Mouse (Mus musculus): ENCODE results near the gene Plxna1. TPM values are rescaled to one million over a fixed set of nuclear protein-coding genes. Genes with fewer than 3 reads are reported as not detected.

Gene Plxna1
- polyA plus RNA-seq, 1 experiment from 2014 or later, result 11.5 TPM

DNA sequence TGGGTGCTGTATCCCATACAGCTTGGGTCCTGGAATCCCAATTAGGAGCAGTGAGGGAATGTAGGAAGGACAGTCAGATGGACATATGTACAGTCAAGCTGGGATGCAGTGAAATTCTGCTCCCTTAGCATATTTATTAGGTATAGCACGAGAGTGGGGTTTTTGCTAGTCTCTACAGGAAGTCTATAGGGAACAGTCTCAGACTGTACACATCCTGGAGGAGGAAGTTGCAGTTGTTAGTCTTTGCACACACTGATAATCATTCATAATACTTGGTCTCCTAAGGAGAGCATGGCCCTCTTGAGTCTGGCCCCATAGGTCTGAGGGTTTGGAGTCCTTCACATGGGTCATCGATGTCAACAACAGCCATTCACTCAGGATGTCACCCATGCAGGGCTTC, 50.9 kb downstream of the Plxna1 start:
- no peak for DNase-seq (ENCODE audit: low spot score)
- peaks cover 3% of the 10 kb centered on the region; the same call in 1 of the 2 replicates for H3K9me3 ChIP-seq (ENCODE audit: control insufficient read depth, low read length)
- ATAC-seq (ENCODE audit: low FRiP score, low TSS enrichment), result no peak

GRCm38 (mm10) chr6:89310236-89310635, 52.2 kb downstream of the Plxna1 start:
- 56% methylated on average over 9 of the region's 9 CpGs for WGBS
- Histone ChIP-seq H3K4me1 (replicated peaks; ENCODE audit: control insufficient read depth, insufficient read depth) (no peaks in the 10 kb centered on the region), H3K4me3 (ENCODE audit: low read depth, low read length) (no peak overlapping the region), H3K36me3 (ENCODE audit: control insufficient read depth, insufficient read depth, low read length) (no peaks in the 10 kb centered on the region), H3K4me2 (replicated peaks; ENCODE audit: low read depth) (no peak overlapping the region), H3K27ac (replicated peaks) (no peak overlapping the region), H3K27me3 (ENCODE audit: control insufficient read depth, insufficient read depth, low read length) (no peaks in the 10 kb centered on the region), H3K9me3 (ENCODE audit: control insufficient read depth, low read length) (peaks cover 6% of the 10 kb centered on the region; the same call in 1 of the 2 replicates), H3K9ac (ENCODE audit: low read length) (no peak overlapping the region)
- DNase-seq (ENCODE audit: low spot score) (no peak), ATAC-seq (ENCODE audit: low FRiP score, low TSS enrichment) (no peak)
- no peak for TF ChIP-seq CTCF (IDR thresholded peaks at IDR 0.05; ENCODE audit: low read depth)
- no peak for TF ChIP-seq EP300 (optimal IDR thresholded peaks at IDR 0.05)

More for the DNA sequence above, 50.9 kb downstream of the Plxna1 start:
- TF ChIP-seq CTCF (IDR thresholded peaks at IDR 0.05; ENCODE audit: low read depth) (no peak), EP300 (optimal IDR thresholded peaks at IDR 0.05) (no peak)
- H3K4me2 ChIP-seq (replicated peaks; ENCODE audit: low read depth), result no peak overlapping the region
- no peaks in the 10 kb centered on the region for H3K27me3 ChIP-seq (ENCODE audit: control insufficient read depth, insufficient read depth, low read length)
- H3K36me3 ChIP-seq (ENCODE audit: control insufficient read depth, insufficient read depth, low read length), result no peaks in the 10 kb centered on the region
- no peak overlapping the region for H3K9ac ChIP-seq (ENCODE audit: low read length)
- no peak overlapping the region for H3K27ac ChIP-seq (replicated peaks)
- H3K4me3 ChIP-seq (ENCODE audit: low read depth, low read length), result no peak overlapping the region
- no peaks in the 10 kb centered on the region for H3K4me1 ChIP-seq (replicated peaks; ENCODE audit: control insufficient read depth, insufficient read depth)
- WGBS, result 63% methylated on average over 2 of the region's 2 CpGs

DNA sequence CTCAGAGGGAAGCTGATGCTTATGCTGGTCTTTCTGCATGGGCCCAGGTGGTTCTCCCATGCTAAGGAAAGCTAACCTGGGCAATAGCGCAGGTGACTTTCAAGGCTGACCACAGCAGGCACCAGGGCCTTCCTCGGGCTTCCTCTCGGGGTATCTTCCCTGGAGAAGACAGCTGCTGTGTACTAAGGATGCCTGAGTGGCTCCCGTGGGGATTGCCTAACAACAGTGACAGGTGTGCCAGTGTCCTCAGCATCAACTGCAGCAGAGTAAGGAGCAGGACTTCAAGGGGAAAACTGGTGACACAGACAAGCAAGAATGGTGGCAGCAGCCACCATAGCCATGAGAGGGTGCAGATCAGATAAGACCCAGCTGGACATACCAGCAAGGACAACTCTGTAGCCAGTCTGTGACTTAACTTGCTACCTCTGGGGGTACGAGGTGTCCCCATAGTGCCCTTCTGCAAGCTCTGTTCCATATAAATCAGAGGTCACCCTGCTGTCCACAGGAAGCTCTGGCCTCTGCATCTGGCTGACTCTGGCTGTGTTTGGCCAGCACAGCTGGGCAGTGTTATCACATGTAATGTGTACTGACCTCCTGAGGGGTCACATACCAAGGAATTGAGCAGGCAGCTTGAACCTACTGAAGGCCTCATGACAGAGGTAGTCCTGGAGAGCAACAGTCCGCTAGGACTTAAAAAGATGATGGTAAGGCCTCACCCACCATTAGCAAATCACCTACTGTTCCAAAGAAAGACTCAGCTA, 54.0 kb downstream of the Plxna1 start:
- no peak for DNase-seq (ENCODE audit: low spot score)
- TF ChIP-seq EP300 (optimal IDR thresholded peaks at IDR 0.05), result no peak
- no peak for TF ChIP-seq CTCF (IDR thresholded peaks at IDR 0.05; ENCODE audit: low read depth)
- Histone ChIP-seq H3K27me3 (ENCODE audit: control insufficient read depth, insufficient read depth, low read length) (no peaks in the 10 kb centered on the region), H3K4me1 (replicated peaks; ENCODE audit: control insufficient read depth, insufficient read depth) (no peaks in the 10 kb centered on the region), H3K4me3 (ENCODE audit: low read depth, low read length) (no peak overlapping the region), H3K36me3 (ENCODE audit: control insufficient read depth, insufficient read depth, low read length) (no peaks in the 10 kb centered on the region), H3K9ac (ENCODE audit: low read length) (no peak overlapping the region), H3K27ac (replicated peaks) (no peak overlapping the region), H3K9me3 (ENCODE audit: control insufficient read depth, low read length) (peaks cover 6% of the 10 kb centered on the region; the same call in 1 of the 2 replicates), H3K4me2 (replicated peaks; ENCODE audit: low read depth) (no peak overlapping the region)
- no peak for ATAC-seq (ENCODE audit: low FRiP score, low TSS enrichment)
- WGBS, result 62% methylated on average over 6 of the region's 6 CpGs

- H3K9ac ChIP-seq (ENCODE audit: low read length), result no peak overlapping the region
- no peak overlapping the region for H3K4me3 ChIP-seq (ENCODE audit: low read depth, low read length)
- 64% methylated on average over 3 of the region's 3 CpGs for WGBS
- no peak for DNase-seq (ENCODE audit: low spot score)
- H3K27me3 ChIP-seq (ENCODE audit: control insufficient read depth, insufficient read depth, low read length), result no peaks in the 10 kb centered on the region
- no peak for ATAC-seq (ENCODE audit: low FRiP score, low TSS enrichment)
- no peak overlapping the region for H3K4me2 ChIP-seq (replicated peaks; ENCODE audit: low read depth)
- no peak overlapping the region for H3K27ac ChIP-seq (replicated peaks)
- peaks cover 6% of the 10 kb centered on the region; the same call in 1 of the 2 replicates for H3K9me3 ChIP-seq (ENCODE audit: control insufficient read depth, low read length)
- TF ChIP-seq EP300 (optimal IDR thresholded peaks at IDR 0.05) (no peak), CTCF (IDR thresholded peaks at IDR 0.05; ENCODE audit: low read depth) (no peak)
- H3K36me3 ChIP-seq (ENCODE audit: control insufficient read depth, insufficient read depth, low read length), result no peaks in the 10 kb centered on the region
- H3K4me1 ChIP-seq (replicated peaks; ENCODE audit: control insufficient read depth, insufficient read depth), result no peaks in the 10 kb centered on the region
Observed at GRCm38 (mm10) chr6:89304375-89305058, 57.9 kb downstream of the Plxna1 start.

DNA sequence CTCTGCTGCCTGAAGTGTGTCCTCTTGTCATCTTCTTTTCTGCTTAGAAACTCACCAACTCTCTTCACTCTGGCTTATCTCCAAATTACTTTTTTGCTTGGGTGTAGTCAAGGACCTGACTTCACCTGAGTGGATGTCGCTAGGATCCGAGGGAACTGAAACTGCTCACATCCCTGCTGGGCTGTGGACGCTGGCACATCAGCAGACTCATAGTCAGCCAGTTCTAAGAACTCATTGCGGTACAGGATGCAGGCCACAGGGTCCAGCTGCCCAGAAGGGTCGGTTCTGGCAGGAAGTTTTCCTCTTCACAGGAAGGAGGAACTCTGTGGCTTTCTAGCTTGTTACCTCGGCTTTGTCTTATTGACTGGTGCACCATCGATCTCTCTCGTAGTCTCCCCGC, 62.6 kb downstream of the Plxna1 start:
- no peak overlapping the region for H3K27ac ChIP-seq (replicated peaks)
- WGBS, result 73% methylated on average over 9 of the region's 9 CpGs
- H3K9ac ChIP-seq (ENCODE audit: low read length), result no peak overlapping the region
- no peaks in the 10 kb centered on the region for H3K27me3 ChIP-seq (ENCODE audit: control insufficient read depth, insufficient read depth, low read length)
- H3K4me1 ChIP-seq (replicated peaks; ENCODE audit: control insufficient read depth, insufficient read depth), result no peaks in the 10 kb centered on the region
- ATAC-seq (ENCODE audit: low FRiP score, low TSS enrichment) (no peak), DNase-seq (ENCODE audit: low spot score) (no peak)
- no peak for TF ChIP-seq CTCF (IDR thresholded peaks at IDR 0.05; ENCODE audit: low read depth)
- no peak for TF ChIP-seq EP300 (optimal IDR thresholded peaks at IDR 0.05)
- H3K36me3 ChIP-seq (ENCODE audit: control insufficient read depth, insufficient read depth, low read length), result no peaks in the 10 kb centered on the region
- H3K4me3 ChIP-seq (ENCODE audit: low read depth, low read length), result no peak overlapping the region
- no peaks in the 10 kb centered on the region for H3K9me3 ChIP-seq (ENCODE audit: control insufficient read depth, low read length)
- no peak overlapping the region for H3K4me2 ChIP-seq (replicated peaks; ENCODE audit: low read depth)
